Mouse (Mus musculus) heart, adult 2 months (tissue): ENCODE results near the gene Itsn2. TPM values are rescaled to one million over a fixed set of nuclear protein-coding genes. Genes with fewer than 3 reads are reported as not detected.
A peak's percentile ranks its signal among the peaks of the same experiment; 100 is the strongest.

ENCODE experiments used
- DNase-seq, 2 experiments: peaks; one replicate each; pipeline ENCODE4 v3.0.0; 2021
- H3K27ac ChIP-seq: fragments of 200-600 bp; 2 replicates; pipeline ENCODE4 v1.8.1; 2022
- H3K27me3 ChIP-seq: fragments of 200-500 bp; 2 replicates; pipeline ENCODE4 v1.6.1; 2012; ENCODE audit warnings: mild to moderate bottlenecking, low read length, inconsistent platforms, mixed read lengths; ENCODE audit not compliant: control insufficient read depth, insufficient read depth
- H3K36me3 ChIP-seq: fragments of 200-500 bp; 2 replicates; pipeline ENCODE4 v1.6.1; 2012; ENCODE audit warnings: low read length, inconsistent platforms; ENCODE audit not compliant: control insufficient read depth, insufficient read depth
- H3K4me1 ChIP-seq: fragments of 200-500 bp; 2 replicates; pipeline ENCODE4 v1.6.1; 2011; ENCODE audit warnings: low read length; ENCODE audit not compliant: control insufficient read depth, insufficient read depth
- H3K4me3 ChIP-seq: fragments of 200-600 bp; 2 replicates; pipeline ENCODE4 v1.8.1; 2022
- H3K79me2 ChIP-seq: fragments of 200-500 bp; replicated peaks from 2 replicates; pipeline ENCODE4 v1.6.1; 2012; ENCODE audit warnings: mild to moderate bottlenecking, inconsistent platforms, low read length, moderate library complexity, mixed read lengths; ENCODE audit not compliant: control insufficient read depth, insufficient read depth
- H3K9ac ChIP-seq: fragments of 200-500 bp; 2 replicates; pipeline ENCODE4 v1.6.1; 2012; ENCODE audit warnings: low read depth, mild to moderate bottlenecking, control low read depth, inconsistent platforms, low read length, mixed read lengths
- CTCF ChIP-seq: fragments of 200-600 bp; IDR thresholded peaks from 2 replicates; pipeline ENCODE4 v1.8.1; 2022; ENCODE audit warnings: antibody characterized with exemption, mild to moderate bottlenecking, moderate library complexity
- EP300 ChIP-seq: fragments of 200-500 bp; IDR thresholded peaks from 2 replicates; pipeline ENCODE4 v1.6.1; 2011; ENCODE audit warnings: low read depth, low read length, control low read depth; ENCODE audit not compliant: insufficient read depth
- POLR2A ChIP-seq: fragments of 200-500 bp; IDR thresholded peaks from 2 replicates; pipeline ENCODE4 v1.6.1; 2011; ENCODE audit warnings: mild to moderate bottlenecking, low read depth, low read length, control low read depth; ENCODE audit not compliant: insufficient read depth
- WGBS: fragments of 180-500 bp; shearing (Covaris S2); methylation state at CpG from one replicate; pipeline ENCODE4 v1.1.7; 2018; 5-methylcytosine and 5-hydroxymethylcytosine counted together
- intact Hi-C: fragments of 180-260 bp; cut with DNase I; formaldehyde crosslinking; loops from one replicate; pipeline ENCODE4 v1.15.1; 2025
- polyA plus RNA-seq: library from polyadenylated mRNA; depleted of rRNA; stranded (reverse); fragments of >200 nt; gene quantifications from 2 replicates; pipeline ENCODE4 v1.2.3, GENCODE M21; 2012
- total RNA-seq, 2 experiments: library from RNA; stranded (reverse); gene quantifications; 2 replicates each; pipeline ENCODE4 v1.2.3; 2021

Gene Itsn2
- total and polyA plus RNA-seq, 3 experiments, result 20.5 to 41.9 (median 40.8) TPM

GRCm38 (mm10) chr12:4640737-4641136 is 48.3 kb downstream of the Itsn2 start:
- Histone ChIP-seq H3K9ac (no peak overlapping the region), H3K79me2 (no peaks in the 10 kb centered on the region), H3K36me3 (no peaks in the 10 kb centered on the region; the same call in 1 of the 2 replicates), H3K4me3 (no peak overlapping the region), H3K27ac (no peak overlapping the region), H3K4me1 (no peaks in the 10 kb centered on the region), H3K27me3 (no peaks in the 10 kb centered on the region)
- 51% methylated on average over 1 of the region's 1 CpGs for WGBS
- intact Hi-C loops, result loop anchor here (5.0 to 10.0 kb wide), 2 partner anchors 68 to 334 kb away; no protein-coding TSS in a partner anchor
- DNase-seq, result no peak
- TF ChIP-seq CTCF (no peak), EP300 (no peak), POLR2A (no peak)

GRCm38 (mm10) chr12:4656813-4657212 is 64.4 kb downstream of the Itsn2 start:
- intact Hi-C loops, result no loop called here
- WGBS, result 87% methylated on average over 2 of the region's 2 CpGs
- no peaks in the 10 kb centered on the region for H3K4me1 ChIP-seq
- DNase-seq, result no peak
- no peak overlapping the region for H3K9ac ChIP-seq
- no peaks in the 10 kb centered on the region for H3K27me3 ChIP-seq
- H3K4me3 ChIP-seq, result no peak overlapping the region
- H3K79me2 ChIP-seq, result no peaks in the 10 kb centered on the region
- peaks cover 3% of the 10 kb centered on the region for H3K36me3 ChIP-seq
- TF ChIP-seq POLR2A (no peak), CTCF (no peak), EP300 (no peak)
- H3K27ac ChIP-seq, result no peak overlapping the region

- no peaks in the 10 kb centered on the region for H3K27me3 ChIP-seq
- H3K36me3 ChIP-seq, result peaks cover 9% of the 10 kb centered on the region
- no peak for TF ChIP-seq EP300
- H3K4me1 ChIP-seq, result no peaks in the 10 kb centered on the region; the same call in 1 of the 2 replicates
- WGBS, result 41% methylated on average over 7 of the region's 7 CpGs
- 0 out of 2 replicates have a peak overlapping the region, but pooled peaks have one; percentile 12 for H3K27ac ChIP-seq
- no peak overlapping the region for H3K9ac ChIP-seq
- no peaks in the 10 kb centered on the region for H3K79me2 ChIP-seq
- intact Hi-C loops, result no loop called here
- no peak for DNase-seq
- no peak overlapping the region for H3K4me3 ChIP-seq
Observed at GRCm38 (mm10) chr12:4664929-4665674, 72.7 kb downstream of the Itsn2 start.

- intact Hi-C loops, result no loop called here
- no peaks in the 10 kb centered on the region for H3K27me3 ChIP-seq
- WGBS, result 74% methylated on average over 5 of the region's 5 CpGs
Observed at GRCm38 (mm10) chr12:4665675-4666037, 73.2 kb downstream of the Itsn2 start.

GRCm38 (mm10) chr12:4676336-4676735 is 83.9 kb downstream of the Itsn2 start:
- 88% methylated on average over 1 of the region's 1 CpGs for WGBS
- DNase-seq, result no peak
- intact Hi-C loops, result no loop called here

More at GRCm38 (mm10) chr12:4665675-4666037, 73.2 kb downstream of the Itsn2 start:
- TF ChIP-seq EP300, result no peak
- TF ChIP-seq POLR2A, result no peak
- no peak for TF ChIP-seq CTCF
- no peak for DNase-seq
- Histone ChIP-seq H3K79me2 (no peaks in the 10 kb centered on the region), H3K4me1 (no peaks in the 10 kb centered on the region; the same call in 1 of the 2 replicates), H3K9ac (no peak overlapping the region), H3K27ac (0 out of 2 replicates have a peak overlapping the region, but pooled peaks have one; percentile 12), H3K4me3 (no peak overlapping the region), H3K36me3 (peaks cover 9% of the 10 kb centered on the region)

GRCm38 (mm10) chr12:4679971-4680370 is 87.5 kb downstream of the Itsn2 start:
- Histone ChIP-seq H3K4me1 (peaks cover 3% of the 10 kb centered on the region), H3K79me2 (no peaks in the 10 kb centered on the region), H3K4me3 (no peak overlapping the region), H3K9ac (no peak overlapping the region), H3K27me3 (no peaks in the 10 kb centered on the region), H3K36me3 (peaks cover 4% of the 10 kb centered on the region), H3K27ac (no peak overlapping the region)
- 35% methylated on average over 4 of the region's 4 CpGs for WGBS
- DNase-seq, result peak in 1 of 2 experiments; percentile 7
- TF ChIP-seq CTCF, result no peak
- TF ChIP-seq POLR2A, result no peak
- TF ChIP-seq EP300, result no peak
- intact Hi-C loops, result no loop called here

More at GRCm38 (mm10) chr12:4676336-4676735, 83.9 kb downstream of the Itsn2 start:
- no peak for TF ChIP-seq POLR2A
- no peak for TF ChIP-seq CTCF
- TF ChIP-seq EP300, result no peak
- H3K79me2 ChIP-seq, result no peaks in the 10 kb centered on the region
- peaks cover 4% of the 10 kb centered on the region for H3K36me3 ChIP-seq
- no peak overlapping the region for H3K4me3 ChIP-seq
- no peak overlapping the region for H3K27ac ChIP-seq
- H3K27me3 ChIP-seq, result no peaks in the 10 kb centered on the region
- H3K4me1 ChIP-seq, result peaks cover 3% of the 10 kb centered on the region
- H3K9ac ChIP-seq, result no peak overlapping the region
